Mouse (Mus musculus) liver, postnatal 0 days (tissue): Measurements from ENCODE around the gene Lrrc41.

Experiments
- CTCF ChIP-seq: sonication (generic); IDR thresholded peaks from 2 replicates; pipeline ENCODE4 v1.5.1; 2016; ENCODE audit warnings: antibody characterized with exemption, low read depth
- EP300 ChIP-seq: IDR thresholded peaks from 2 replicates; pipeline ENCODE4 v1.6.1; 2016; ENCODE audit warnings: antibody characterized with exemption, low read depth, mild to moderate bottlenecking

- TF ChIP-seq CTCF (no peak), EP300 (no peak)
Measured at GRCm38 (mm10) chr4:116122762-116123161, 47.7 kb downstream of the Lrrc41 start.
